Mouse (Mus musculus): ENCODE measurements around the gene Gm10260.

GRCm38 (mm10) chr13:97763436-97763835, 3.0 kb upstream of the Gm10260 start:
- TF ChIP-seq POLR2A (IDR thresholded peaks at IDR 0.05; ENCODE audit: insufficient read length, low read depth) (no peak), REST (IDR thresholded peaks at IDR 0.05; ENCODE audit: insufficient read depth, insufficient read length) (no peak)

All from myocyte (in vitro differentiated cells).